Mouse (Mus musculus) erythroblast, adult 5-6 weeks (primary cell): Measurements from ENCODE around the gene Olfr670. TPM values are rescaled to one million over a fixed set of nuclear protein-coding genes. Genes with fewer than 3 reads are reported as not detected.
"Not testable (repeated sequence)": the region's sequence is repeated elsewhere in the genome, so short reads cannot be mapped to it uniquely, and the experiment has no call there.

Source experiments
- ATAC-seq: replicated peaks from 2 replicates; pipeline ENCODE4 v1.8.0; 2016; ENCODE audit warnings: moderate number of reproducible peaks, mild to moderate bottlenecking, moderate TSS enrichment, inconsistent platforms; ENCODE audit not compliant: poor library complexity, low FRiP score, severe bottlenecking
- total RNA-seq, 2 experiments: library from RNA; stranded (forward) in 1 of 2; stranded (reverse) in 1 of 2; fragments of 150-400 nt in 1 of 2; fragments of 200-764, 138-1000 nt in 1 of 2; gene quantifications; 2 replicates each; pipeline versions ENCODE4 v1.2.3 to v1.2.4; 2015 to 2017; ENCODE audit warnings: low replicate concordance in 2 of 2

The Olfr670 gene
- total RNA-seq (2015; ENCODE audit: low replicate concordance) (not detected in 2 replicates), total RNA-seq (2017; ENCODE audit: low replicate concordance) (not detected in 2 replicates)

- no peak for ATAC-seq
These were observed at the start of gene Olfr670 for GRCm38 (mm10) chr7:104962520-104962919. TSS of gene Olfr670 (minus strand) at chr7:104962620.

GRCm38 (mm10) chr7:105001929-105002328, 39.5 kb upstream of the Olfr670 start, which contains the start of gene Olfr672:
TSS of gene Olfr672 (minus strand) at chr7:105002029.
- ATAC-seq: no peak

GRCm38 (mm10) chr7:104979026-104979425, 16.6 kb upstream of the Olfr670 start, which contains the start of gene Olfr671:
TSS of gene Olfr671 (minus strand) at chr7:104979126.
- no peak for ATAC-seq

GRCm38 (mm10) chr7:104972507-104972906, 10.1 kb upstream of the Olfr670 start:
- not testable (repeated sequence) for ATAC-seq

GRCm38 (mm10) chr7:104950234-104950633, 12.2 kb downstream of the Olfr670 start:
- ATAC-seq: peak; percentile 78

- no peak for ATAC-seq
These were observed 28.5 kb downstream of the Olfr670 start, which contains the start of gene Olfr669 for GRCm38 (mm10) chr7:104933940-104934339. TSS of gene Olfr669 (plus strand) at chr7:104934240.

GRCm38 (mm10) chr7:104927957-104928356, 34.5 kb downstream of the Olfr670 start, which contains the start of gene Olfr668:
TSS of gene Olfr668 (minus strand) at chr7:104928057.
- ATAC-seq: no peak

GRCm38 (mm10) chr7:104921382-104921781, 41.0 kb downstream of the Olfr670 start, which contains the start of gene Olfr667:
TSS of gene Olfr667 (minus strand) at chr7:104921482.
- ATAC-seq: no peak

Other genes with a start within 250 kb of the Olfr670 start
- gene Usp17le, start 185.2 kb downstream of the Olfr670 start, total RNA-seq (2015; ENCODE audit: low replicate concordance): not detected in 2 replicates
- not detected in 2 replicates for gene Usp17le, start 185.2 kb downstream of the Olfr670 start, total RNA-seq (2017; ENCODE audit: low replicate concordance)
- gene Usp17lb, start 120.0 kb downstream of the Olfr670 start, total RNA-seq (2015; ENCODE audit: low replicate concordance): not detected in 2 replicates
- not detected in 2 replicates for gene Usp17lb, start 120.0 kb downstream of the Olfr670 start, total RNA-seq (2017; ENCODE audit: low replicate concordance)
- not detected in 2 replicates for gene Usp17la, start 105.6 kb downstream of the Olfr670 start, total RNA-seq (2015; ENCODE audit: low replicate concordance)
- gene Usp17la, start 105.6 kb downstream of the Olfr670 start, total RNA-seq (2017; ENCODE audit: low replicate concordance): not detected in 2 replicates
- gene Olfr665, start 84.6 kb downstream of the Olfr670 start, total RNA-seq (2015; ENCODE audit: low replicate concordance): not detected in 2 replicates
- not detected in 2 replicates for gene Olfr665, start 84.6 kb downstream of the Olfr670 start, total RNA-seq (2017; ENCODE audit: low replicate concordance)
- gene Olfr666, start 66.7 kb downstream of the Olfr670 start, total RNA-seq (2015; ENCODE audit: low replicate concordance): not detected in 2 replicates
- gene Olfr666, start 66.7 kb downstream of the Olfr670 start, total RNA-seq (2017; ENCODE audit: low replicate concordance): not detected in 2 replicates
- gene Olfr667, start 41.1 kb downstream of the Olfr670 start, total RNA-seq (2015; ENCODE audit: low replicate concordance): not detected in 2 replicates
- gene Olfr667, start 41.1 kb downstream of the Olfr670 start, total RNA-seq (2017; ENCODE audit: low replicate concordance): not detected in 2 replicates
- gene Olfr668, start 34.6 kb downstream of the Olfr670 start, total RNA-seq (2015; ENCODE audit: low replicate concordance): not detected in 2 replicates
- gene Olfr668, start 34.6 kb downstream of the Olfr670 start, total RNA-seq (2017; ENCODE audit: low replicate concordance): not detected in 2 replicates
- gene Olfr669, start 28.4 kb downstream of the Olfr670 start, total RNA-seq (2015; ENCODE audit: low replicate concordance): not detected in 2 replicates
- gene Olfr669, start 28.4 kb downstream of the Olfr670 start, total RNA-seq (2017; ENCODE audit: low replicate concordance): not detected in 2 replicates
- gene Olfr671, start 16.5 kb upstream of the Olfr670 start, total RNA-seq (2015; ENCODE audit: low replicate concordance): not detected in 2 replicates
- not detected in 2 replicates for gene Olfr671, start 16.5 kb upstream of the Olfr670 start, total RNA-seq (2017; ENCODE audit: low replicate concordance)
- not detected in 2 replicates for gene Olfr672, start 39.4 kb upstream of the Olfr670 start, total RNA-seq (2015; ENCODE audit: low replicate concordance)
- gene Olfr672, start 39.4 kb upstream of the Olfr670 start, total RNA-seq (2017; ENCODE audit: low replicate concordance): not detected in 2 replicates
- not detected in 2 replicates for gene Olfr675, start 65.8 kb upstream of the Olfr670 start, total RNA-seq (2015; ENCODE audit: low replicate concordance)
- gene Olfr675, start 65.8 kb upstream of the Olfr670 start, total RNA-seq (2017; ENCODE audit: low replicate concordance): not detected in 2 replicates
- not detected in 2 replicates for gene Olfr676, start 70.1 kb upstream of the Olfr670 start, total RNA-seq (2015; ENCODE audit: low replicate concordance)
- not detected in 2 replicates for gene Olfr676, start 70.1 kb upstream of the Olfr670 start, total RNA-seq (2017; ENCODE audit: low replicate concordance)
- gene Olfr677, start 88.8 kb upstream of the Olfr670 start, total RNA-seq (2015; ENCODE audit: low replicate concordance): not detected in 2 replicates
- not detected in 2 replicates for gene Olfr677, start 88.8 kb upstream of the Olfr670 start, total RNA-seq (2017; ENCODE audit: low replicate concordance)
- not detected in 2 replicates for gene Olfr678, start 101.9 kb upstream of the Olfr670 start, total RNA-seq (2015; ENCODE audit: low replicate concordance)
- gene Olfr678, start 101.9 kb upstream of the Olfr670 start, total RNA-seq (2017; ENCODE audit: low replicate concordance): not detected in 2 replicates
- not detected in 2 replicates for gene Olfr679, start 118.6 kb upstream of the Olfr670 start, total RNA-seq (2015; ENCODE audit: low replicate concordance)
- gene Olfr679, start 118.6 kb upstream of the Olfr670 start, total RNA-seq (2017; ENCODE audit: low replicate concordance): not detected in 2 replicates
- not detected in 2 replicates for gene Olfr680-ps1, start 130.2 kb upstream of the Olfr670 start, total RNA-seq (2015; ENCODE audit: low replicate concordance)
- not detected in 2 replicates for gene Olfr680-ps1, start 130.2 kb upstream of the Olfr670 start, total RNA-seq (2017; ENCODE audit: low replicate concordance)
- gene Olfr681, start 154.2 kb upstream of the Olfr670 start, total RNA-seq (2015; ENCODE audit: low replicate concordance): not detected in 2 replicates
- not detected in 2 replicates for gene Olfr681, start 154.2 kb upstream of the Olfr670 start, total RNA-seq (2017; ENCODE audit: low replicate concordance)
- gene Olfr683, start 184.4 kb upstream of the Olfr670 start, total RNA-seq (2015; ENCODE audit: low replicate concordance): not detected in 2 replicates
- not detected in 2 replicates for gene Olfr683, start 184.4 kb upstream of the Olfr670 start, total RNA-seq (2017; ENCODE audit: low replicate concordance)
- not detected in 2 replicates for gene Olfr684, start 201.0 kb upstream of the Olfr670 start, total RNA-seq (2015; ENCODE audit: low replicate concordance)
- 0.09 TPM in 1 of 2 replicates, not detected in the other for gene Olfr684, start 201.0 kb upstream of the Olfr670 start, total RNA-seq (2017; ENCODE audit: low replicate concordance)
- gene Olfr685, start 223.4 kb upstream of the Olfr670 start, total RNA-seq (2015; ENCODE audit: low replicate concordance): not detected in 2 replicates
- gene Olfr685, start 223.4 kb upstream of the Olfr670 start, total RNA-seq (2017; ENCODE audit: low replicate concordance): not detected in 2 replicates
- not detected in 2 replicates for gene Olfr686, start 244.9 kb upstream of the Olfr670 start, total RNA-seq (2015; ENCODE audit: low replicate concordance)
- not detected in 2 replicates for gene Olfr686, start 244.9 kb upstream of the Olfr670 start, total RNA-seq (2017; ENCODE audit: low replicate concordance)